Mouse (Mus musculus): ENCODE data around the gene Cela1.

DNA sequence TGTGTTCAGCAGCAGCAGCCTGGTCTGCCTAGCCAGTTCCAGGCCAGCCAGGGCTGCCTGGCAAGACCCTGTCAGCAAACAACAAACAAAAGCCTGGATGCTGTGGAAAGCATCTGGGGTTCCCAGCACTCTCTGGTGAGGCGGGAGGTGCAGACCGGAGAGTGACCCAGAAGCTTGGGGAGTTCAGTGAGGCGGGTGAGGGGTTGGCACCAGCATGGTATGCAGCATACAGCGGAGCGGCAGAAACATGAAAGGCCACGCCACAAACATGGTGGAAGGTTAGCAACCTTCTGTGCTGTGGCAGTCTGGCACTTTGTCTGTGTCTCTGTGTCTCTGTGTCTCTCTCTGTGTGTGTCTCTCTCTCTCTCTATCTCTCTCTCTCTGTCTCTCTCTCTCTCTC, 1.3 kb downstream of the Cela1 start:
- TF ChIP-seq POLR2A (IDR thresholded peaks at IDR 0.05; ENCODE audit: low read depth, low read length) (no peak), CTCF (IDR thresholded peaks at IDR 0.05; ENCODE audit: extremely low read depth, insufficient read depth, insufficient read length, insufficient replicate concordance) (no peak)

Data from spleen, adult 2 months (tissue).